In the genomic region with DNA sequence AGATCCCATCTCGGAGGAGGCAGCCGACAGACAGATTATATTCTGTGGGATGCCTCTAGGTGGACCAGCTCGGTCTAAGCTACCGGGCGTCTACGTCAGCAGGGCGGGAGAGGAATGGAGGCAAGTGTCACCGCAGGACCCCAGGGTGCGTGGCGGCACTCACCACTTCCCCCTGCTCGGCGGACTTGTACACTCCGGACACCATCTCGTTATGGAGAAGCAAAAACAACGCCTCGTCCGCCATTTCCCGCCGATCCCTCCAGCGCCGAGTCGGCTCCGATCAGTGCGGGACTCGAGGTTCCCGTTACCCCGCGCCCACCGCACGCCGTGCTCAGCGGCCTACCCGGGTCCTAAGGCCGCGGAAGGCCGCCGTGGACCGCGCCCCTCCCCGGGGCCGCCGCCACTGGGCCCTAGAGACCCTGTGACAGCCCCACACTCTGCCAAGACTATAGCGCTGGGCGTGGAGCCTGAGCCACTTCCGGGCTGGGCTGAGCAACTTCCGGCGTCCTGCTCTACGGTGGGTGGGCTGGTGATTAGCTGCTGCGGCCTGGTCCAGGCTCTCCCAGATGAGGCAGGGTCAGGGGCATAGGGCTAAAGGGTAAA, we compare ENCODE assay signal across 8 mouse cellular contexts. TPM values are rescaled to one million over a fixed set of nuclear protein-coding genes. Genes with fewer than 3 reads are reported as not detected.
DNase-seq lines count a peak whose midpoint lies in the region; ATAC-seq and TF ChIP-seq lines count a peak whose summit lies in the region.

A gene (minus strand): TSS at position 480 of the 603 bp plus-strand sequence.

- TF ChIP-seq CTCF in lung, postnatal 0 days (IDR thresholded peaks at IDR 0.05), result peak; percentile 44

- peak within 1 kb of the TSS; percentile 96 for H3K27ac ChIP-seq in hindbrain, embryonic 10.5 days
- peak within 1 kb of the TSS; percentile 96 for H3K27ac ChIP-seq in lung, postnatal 0 days (ENCODE audit: low read length)

- peak within 1 kb of the TSS; percentile 87 for H3K9ac ChIP-seq in lung, postnatal 0 days (replicated peaks; ENCODE audit: low read depth)

- H3K36me3 ChIP-seq in hindbrain, embryonic 10.5 days, result peaks cover 35% of the 10 kb centered on the region
- peaks cover 4% of the 10 kb centered on the region; the same call in 1 of the 2 replicates for H3K36me3 ChIP-seq in lung, postnatal 0 days (ENCODE audit: insufficient read depth, low read length)

- no peak for TF ChIP-seq EP300 in lung, postnatal 0 days (IDR thresholded peaks at IDR 0.05)

- under 1% methylated on average over 49 of the region's 49 CpGs for WGBS in hindbrain, embryonic 10.5 days
- under 1% methylated on average over 47 of the region's 49 CpGs for WGBS in lung, postnatal 0 days

- peak within 1 kb of the TSS; percentile 61 for H3K4me2 ChIP-seq in lung, postnatal 0 days (replicated peaks; ENCODE audit: low read depth, low read length)

- peak; percentile 99 for ATAC-seq in lung, postnatal 0 days

- no peaks in the 10 kb centered on the region for H3K9me3 ChIP-seq in hindbrain, embryonic 10.5 days
- H3K9me3 ChIP-seq in lung, postnatal 0 days (ENCODE audit: low read length), result no peaks in the 10 kb centered on the region

- DNase-seq in NIH3T3 (ENCODE audit: low read depth), result peak; percentile 88
- DNase-seq in cerebellum, adult 9-11 months, result peak; percentile 82
- peak; percentile 60 to 79 for DNase-seq in frontal cortex, adult 2 months (ENCODE audit: extremely low spot score in 1 of 2, low spot score in 1 of 2)
- DNase-seq in hindbrain, embryonic 10.5 days (ENCODE audit: low spot score), result peak; percentile 89
- peak; percentile 84 for DNase-seq in layer of hippocampus, adult 9-11 months
- peak; percentile 91 for DNase-seq in lung, postnatal 0 days (ENCODE audit: low spot score)
- peak; percentile 51 for DNase-seq in ovary, postnatal 10 days (ENCODE audit: low spot score)
- peak; percentile 69 for DNase-seq in thymus, postnatal 0 days (ENCODE audit: low spot score)

- H3K27me3 ChIP-seq in hindbrain, embryonic 10.5 days (ENCODE audit: insufficient read depth, poor library complexity, severe bottlenecking), result no peaks in the 10 kb centered on the region
- no peaks in the 10 kb centered on the region for H3K27me3 ChIP-seq in lung, postnatal 0 days (replicated peaks; ENCODE audit: insufficient read depth, low read length)

- peak within 1 kb of the TSS; percentile 80 for H3K4me3 ChIP-seq in hindbrain, embryonic 10.5 days
- H3K4me3 ChIP-seq in lung, postnatal 0 days (ENCODE audit: low read depth, low read length), result peak within 1 kb of the TSS; percentile 70

- peaks cover 25% of the 10 kb centered on the region for H3K4me1 ChIP-seq in hindbrain, embryonic 10.5 days (replicated peaks)
- H3K4me1 ChIP-seq in lung, postnatal 0 days (ENCODE audit: insufficient read depth, low read depth, low read length), result peaks cover 5% of the 10 kb centered on the region; the same call in 1 of the 2 replicates

RNA-seq across cellular contexts. Expression of the gene that starts here (rescaled TPM):
- polyA plus RNA-seq in frontal cortex, adult 2 months (2012; rRNA removed), result 180 and 211 TPM in 2 replicates
- polyA plus RNA-seq in hindbrain, embryonic 10.5 days (2016; fragmentation: Nextera tagmentation; extraction: Ambion mirVana), result 72.6 and 84.8 TPM in 2 replicates
- polyA plus RNA-seq in lung, postnatal 0 days (2015; fragmentation: Nextera tagmentation; extraction: Ambion mirVana), result 139 and 143 TPM in 2 replicates
- polyA plus RNA-seq in thymus, postnatal 0 days (2015; fragmentation: Nextera tagmentation; extraction: Ambion mirVana), result 103 and 114 TPM in 2 replicates

Comparison
In these comparisons a context has a peak if more than half of its experiments do, and no peak if none do; other contexts are left out.
1. Peak in every context shown above with its lines: DNase-seq, ATAC-seq, H3K4me3 ChIP-seq and H3K27ac ChIP-seq.